Mouse (Mus musculus): ENCODE measurements around the gene Fndc1. TPM values are rescaled to one million over a fixed set of nuclear protein-coding genes. Genes with fewer than 3 reads are reported as not detected.

Fndc1 gene
- total RNA-seq, 2 experiments from 2014 or later: 17.5 to 17.7 TPM

DNA sequence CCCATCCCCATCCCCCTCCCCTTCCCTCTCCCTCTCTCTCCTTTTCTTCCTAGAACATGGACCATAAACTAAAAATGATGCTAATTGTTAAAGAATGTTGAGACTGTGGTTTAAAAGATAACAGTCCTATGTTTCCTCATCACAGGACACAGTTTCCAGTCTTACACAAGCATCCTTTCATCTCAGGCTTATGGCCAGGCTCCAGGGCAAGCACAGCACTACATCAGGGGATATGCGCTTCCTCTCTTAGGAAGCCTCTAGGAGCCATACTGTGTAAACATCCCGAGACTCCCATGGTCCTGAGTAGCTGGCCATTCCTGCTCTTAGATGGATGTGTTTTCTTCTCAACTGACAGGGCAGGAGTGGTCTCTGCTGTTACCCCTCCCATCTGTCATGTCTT lies 114.1 kb downstream of the Fndc1 start:
- no peak for DNase-seq (ENCODE audit: low spot score in 2 of 2)

DNA sequence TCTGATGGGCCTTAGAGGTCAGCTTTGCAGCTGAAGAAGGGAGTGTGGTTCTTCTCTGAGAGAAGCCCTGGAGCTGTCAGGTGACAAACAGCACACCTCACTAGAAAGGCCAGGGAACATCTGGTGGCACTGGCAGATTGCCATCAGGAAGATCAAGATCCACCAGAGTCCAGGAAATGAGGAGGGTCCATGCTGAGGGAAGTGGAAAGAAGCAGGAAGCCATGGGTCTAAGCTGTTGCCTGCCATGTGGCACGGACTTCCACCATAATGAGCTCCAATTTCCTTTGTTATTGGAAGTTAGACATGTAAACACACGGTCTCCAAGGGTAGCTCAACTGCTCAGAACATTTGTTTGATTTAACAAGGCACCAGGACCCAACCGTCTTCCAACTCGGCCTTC lies 120.0 kb downstream of the Fndc1 start:
- DNase-seq (ENCODE audit: low spot score in 2 of 2): no peak

DNA sequence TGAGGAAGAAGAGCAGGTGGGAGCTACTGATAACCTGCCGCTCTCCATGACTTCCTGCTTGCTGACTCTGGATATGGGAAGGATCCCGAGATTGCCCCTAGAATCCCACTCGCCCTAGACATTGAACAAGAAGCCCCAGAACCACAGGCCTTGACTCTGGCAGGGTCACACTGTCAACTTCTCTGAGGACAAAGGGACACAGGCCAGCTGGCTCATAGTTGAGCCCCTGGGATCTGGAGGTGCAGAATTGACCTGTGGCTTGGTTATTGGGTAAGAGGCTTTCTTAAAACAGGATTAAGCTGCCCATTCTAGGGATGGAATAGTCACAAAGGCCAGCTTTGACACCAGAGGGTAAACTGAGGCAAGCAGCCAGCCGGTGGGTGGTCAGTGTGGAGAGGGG lies 136.8 kb downstream of the Fndc1 start:
- no peak for DNase-seq (ENCODE audit: low spot score in 2 of 2)

Small RNA genes lying within 50 kb of the gene (microRNA-seq; reads per million reads assigned to microRNA genes)
- gene Gm25872: 0 reads per million in 2 experiments

Other genes with a start within 250 kb of the Fndc1 start
- gene Tagap, start 98.7 kb upstream of the Fndc1 start, total RNA-seq (2021): 1 to 10 TPM; 4.8 to 5.4 TPM
- gene Rsph3a, start 118.3 kb upstream of the Fndc1 start, total RNA-seq (2021): 10 to 100 TPM; 33.2 to 35.0 TPM